Mouse (Mus musculus): ENCODE results near the gene Neil1. TPM values are rescaled to one million over a fixed set of nuclear protein-coding genes. Genes with fewer than 3 reads are reported as not detected.
A peak's percentile ranks its signal among the peaks of the same experiment; 100 is the strongest.

Neil1 gene
- polyA plus RNA-seq, 3 experiments from 2014 or later: 22.7 to 31.5 (median 23.6) TPM

DNA sequence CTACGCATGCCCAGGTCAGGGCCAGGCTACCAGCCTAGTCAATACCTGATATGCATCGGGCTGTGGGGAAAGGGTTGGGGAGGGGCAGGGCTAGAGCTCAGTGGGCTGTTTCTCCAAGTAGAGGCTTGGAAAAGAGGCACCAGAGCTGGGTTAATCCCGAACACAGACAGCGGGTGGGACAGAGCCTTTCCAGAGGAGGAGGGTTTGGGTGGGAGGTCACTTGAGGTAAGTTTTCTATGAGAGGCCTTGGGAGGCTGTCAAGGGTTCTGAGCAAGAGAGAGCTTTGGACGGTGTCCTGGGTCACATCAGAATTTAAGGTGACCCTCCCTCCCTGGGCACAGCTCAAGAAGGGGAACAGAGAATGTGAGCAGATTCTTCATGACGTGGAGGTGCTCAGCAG, 9.6 kb downstream of the Neil1 start:
- ATAC-seq: no peak

DNA sequence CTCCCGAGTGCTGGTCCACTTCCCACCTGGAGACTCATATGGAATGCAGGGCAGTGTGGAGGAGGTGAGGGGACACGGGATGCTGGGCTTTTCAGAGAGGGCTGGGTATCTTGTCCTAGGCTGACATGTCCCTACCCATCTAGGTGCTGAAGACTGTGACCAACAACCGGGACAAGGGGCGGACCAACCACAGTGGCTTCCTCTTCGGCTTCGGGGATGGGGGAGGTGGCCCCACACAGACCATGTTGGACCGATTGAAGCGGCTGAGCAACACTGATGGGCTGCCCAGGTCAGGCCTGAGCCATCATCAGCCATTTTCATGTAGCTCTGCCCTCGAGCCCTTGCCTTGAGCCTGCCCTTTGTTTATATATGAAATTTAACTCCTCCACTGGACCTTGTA, 10.3 kb downstream of the Neil1 start:
- no peak for ATAC-seq

DNA sequence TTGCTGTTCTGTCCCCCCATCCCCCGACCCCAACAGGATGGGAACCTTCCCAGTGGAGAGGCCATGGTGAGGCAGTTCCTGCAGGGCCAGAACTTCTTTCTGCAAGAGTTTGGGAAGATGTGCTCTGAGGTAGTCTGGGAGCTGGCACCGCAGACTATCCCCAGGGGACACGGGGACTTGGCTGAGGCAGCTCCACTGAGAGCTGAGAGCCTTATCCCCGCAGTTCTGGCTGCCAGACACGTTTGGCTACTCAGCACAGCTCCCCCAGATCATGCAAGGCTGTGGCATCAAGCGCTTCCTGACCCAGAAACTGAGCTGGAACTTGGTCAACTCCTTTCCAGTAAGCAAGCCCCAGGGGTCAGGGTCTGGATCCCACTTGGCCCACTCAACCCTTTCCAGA, 10.9 kb downstream of the Neil1 start:
- ATAC-seq: no peak

DNA sequence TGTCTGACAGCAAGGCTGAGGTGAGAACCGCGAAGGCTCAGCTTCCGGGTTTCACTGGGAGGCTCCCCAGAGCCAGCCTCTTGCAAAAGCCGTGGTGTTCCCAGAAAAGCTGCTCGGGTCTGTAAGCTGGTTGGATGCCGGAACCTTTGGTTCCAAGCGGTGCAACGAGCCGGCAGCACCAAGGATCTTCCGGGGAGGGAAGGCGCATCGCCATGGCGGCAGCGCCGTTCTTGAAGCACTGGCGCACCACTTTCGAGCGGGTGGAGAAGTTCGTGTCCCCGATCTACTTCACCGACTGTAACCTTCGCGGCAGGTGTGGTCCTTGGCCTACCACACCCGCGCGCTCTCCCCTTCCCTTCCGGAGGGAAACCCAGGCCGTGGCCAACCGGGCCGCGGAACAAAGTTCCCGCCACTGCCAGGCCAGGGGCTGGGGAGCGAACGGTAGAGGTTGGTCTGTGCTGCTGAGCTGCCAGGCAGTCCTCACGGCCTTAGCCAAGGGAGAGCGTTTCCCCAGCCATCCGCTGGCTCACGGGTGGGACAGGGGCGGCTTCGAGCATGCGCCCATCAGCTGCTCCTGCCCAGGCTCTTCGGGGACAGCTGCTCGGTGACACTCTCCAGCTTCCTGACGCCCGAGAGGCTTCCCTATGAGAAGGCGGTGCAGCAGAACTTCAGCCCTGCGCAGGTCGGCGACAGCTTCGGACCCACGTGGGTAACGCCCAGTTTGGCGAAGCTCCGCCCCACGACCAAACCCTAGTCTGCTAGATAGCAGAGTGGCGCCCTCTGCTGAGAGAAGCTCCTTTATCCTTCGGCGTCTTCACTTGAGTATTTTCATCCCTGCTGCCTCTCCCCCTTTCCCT, 17.3 kb downstream of the Neil1 start, which contains the start of gene Man2c1:
Gene Man2c1 (plus strand): TSS at position 114 of the 857 bp plus-strand sequence.
- peak; percentile 86 for ATAC-seq

DNA sequence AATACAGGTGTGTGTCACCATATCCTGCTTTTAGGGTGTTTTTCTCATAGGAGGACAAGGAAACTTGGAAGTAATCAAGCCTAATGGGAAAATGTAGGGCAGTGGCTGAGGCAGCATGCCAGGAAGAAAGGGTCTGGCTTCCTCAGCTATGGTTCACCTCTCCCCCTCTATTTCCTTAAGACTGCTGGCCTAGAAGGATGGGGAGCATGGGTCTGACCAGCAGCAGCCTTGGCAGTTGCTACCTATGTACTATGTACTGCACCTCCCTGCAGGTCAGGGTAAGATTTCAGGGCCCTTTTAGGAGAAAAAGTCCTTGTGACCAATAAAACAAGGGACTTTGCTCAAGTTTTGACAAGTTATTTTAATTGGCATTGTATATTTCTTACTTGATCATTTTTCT, 18.5 kb downstream of the Neil1 start:
- no peak for ATAC-seq

DNA sequence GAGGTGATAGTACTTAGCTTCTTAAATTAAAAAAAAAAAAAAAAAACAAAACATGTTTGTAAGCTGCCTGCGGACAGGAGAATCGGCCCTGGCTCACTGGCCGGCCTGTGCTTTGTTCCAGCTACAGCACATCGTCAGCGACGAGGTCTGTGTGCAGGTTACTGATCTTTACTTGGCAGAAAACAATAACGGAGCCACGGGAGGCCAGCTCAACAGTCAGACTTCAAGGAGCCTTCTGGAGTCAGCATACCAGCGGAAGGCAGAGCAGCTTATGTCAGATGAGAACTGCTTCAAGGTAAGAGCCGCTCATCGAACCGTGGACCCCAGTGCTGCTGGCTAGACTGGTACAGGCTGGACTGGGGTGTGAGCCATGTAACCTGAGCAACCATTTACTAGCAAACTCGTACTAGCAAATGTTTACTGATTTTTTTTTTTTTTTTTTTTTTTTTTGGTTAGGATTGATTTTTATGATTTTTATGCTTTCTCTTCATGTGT, 30.8 kb downstream of the Neil1 start:
- no peak for ATAC-seq

Other genes starting within 250 kb of the Neil1 start
- gene Snx33, start 219.9 kb downstream of the Neil1 start, polyA plus RNA-seq (2017; shearing (Covaris generic)): 1 to 10 TPM; 4.2 to 7.6 (median 5.8) TPM
- gene Imp3, start 210.8 kb downstream of the Neil1 start, polyA plus RNA-seq (2017; shearing (Covaris generic)): 10 to 100 TPM; 46.7 to 50.9 (median 48.0) TPM
- gene Snupn, start 197.4 kb downstream of the Neil1 start, polyA plus RNA-seq (2017; shearing (Covaris generic)): 10 to 100 TPM; 13.7 to 26.7 (median 16.5) TPM
- 1 to 10 TPM; 6.0 to 6.9 (median 6.3) TPM for gene Ptpn9, start 153.4 kb downstream of the Neil1 start, polyA plus RNA-seq (2017; shearing (Covaris generic))
- 10 to 100 TPM; 28.8 to 50.7 (median 38.9) TPM for gene Sin3a, start 76.3 kb downstream of the Neil1 start, polyA plus RNA-seq (2017; shearing (Covaris generic))
- gene Man2c1, start 17.6 kb downstream of the Neil1 start, polyA plus RNA-seq (2017; shearing (Covaris generic)): 10 to 100 TPM; 44.7 to 81.1 (median 56.4) TPM
- gene Commd4, start 10.0 kb upstream of the Neil1 start, polyA plus RNA-seq (2017; shearing (Covaris generic)): 100 to 1,000 TPM; 205 to 374 (median 278) TPM
- not detected for gene Trcg1, start 88.3 kb upstream of the Neil1 start, polyA plus RNA-seq (2017; shearing (Covaris generic))
- gene 1700017B05Rik, start 114.3 kb upstream of the Neil1 start, polyA plus RNA-seq (2017; shearing (Covaris generic)): 10 to 100 TPM; 15.1 to 27.5 (median 19.5) TPM